In the genomic region with DNA sequence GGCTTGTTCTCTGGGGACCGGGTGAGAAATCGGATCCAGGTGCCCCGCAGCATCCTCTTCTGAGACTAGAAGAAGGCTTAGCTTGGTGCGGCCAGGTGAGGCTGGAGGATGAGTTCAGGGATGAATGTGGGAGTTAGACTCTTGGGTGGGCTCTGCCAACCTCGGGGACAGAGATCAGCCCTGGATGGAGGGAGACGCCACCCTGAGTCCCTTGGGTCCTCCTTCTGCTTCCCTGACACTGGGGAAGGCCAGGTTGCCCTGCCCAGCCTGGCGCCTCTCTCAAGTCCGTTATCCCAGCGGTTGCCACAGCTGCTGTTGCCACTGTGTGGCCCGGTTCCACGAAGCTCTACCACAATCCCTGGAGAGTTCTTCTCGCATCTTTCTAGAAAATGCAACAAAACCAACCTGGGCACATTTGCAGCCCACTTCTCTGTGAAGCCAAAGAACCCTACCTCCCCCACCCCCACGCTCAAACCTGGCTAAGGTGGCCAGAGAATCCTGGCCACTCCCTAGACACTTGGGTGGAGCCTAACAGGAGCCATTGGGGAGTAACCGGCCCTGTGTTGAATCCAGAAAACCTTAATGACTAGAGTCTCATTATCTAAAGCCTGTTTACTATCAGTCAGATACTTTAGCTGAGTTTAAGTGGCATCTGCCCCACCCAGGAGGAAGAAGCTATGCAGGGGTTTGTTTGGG, we compare ENCODE assay signal across 9 mouse cellular contexts. TPM values are rescaled to one million over a fixed set of nuclear protein-coding genes. Genes with fewer than 3 reads are reported as not detected.
A peak's percentile ranks its signal among the peaks of the same experiment; 100 is the strongest.
DNase-seq lines count a peak whose midpoint lies in the region; ATAC-seq lines count a peak whose summit lies in the region.
"Had no signal": no experiment of that assay in that cellular context is flagged by ENCODE, and none has a peak within 500 bp of the region (broad histone marks: within the 10 kb centered on the region; RNA-seq: fewer than 3 reads in every experiment).

No protein-coding gene starts in this region.

- no peak for ATAC-seq in kidney, embryonic 16.5 days (ENCODE audit: low FRiP score, low TSS enrichment)
- ATAC-seq in embryonic facial prominence, embryonic 13.5 days (ENCODE audit: insufficient number of reproducible peaks, insufficient read depth, low FRiP score, low TSS enrichment, low read depth) = no peak
- no peak for ATAC-seq in intestine, embryonic 14.5 days (replicated peaks; ENCODE audit: low FRiP score, low TSS enrichment, low read depth)
- peak; percentile 79 for ATAC-seq in neural tube, embryonic 13.5 days (ENCODE audit: low read depth)
- no peak for ATAC-seq in inflammation-experienced regulatory T-cells, adult 6 months

- H3K4me3 ChIP-seq in kidney, embryonic 16.5 days (ENCODE audit: low read length) = peak overlapping the region; percentile 53
- H3K4me3 ChIP-seq in embryonic facial prominence, embryonic 13.5 days = peak overlapping the region; percentile 53
- peak overlapping the region; percentile 39 for H3K4me3 ChIP-seq in intestine, embryonic 14.5 days (ENCODE audit: low read depth, low read length)
- peak overlapping the region; percentile 74 for H3K4me3 ChIP-seq in neural tube, embryonic 13.5 days

- H3K4me2 ChIP-seq in kidney, embryonic 16.5 days (replicated peaks; ENCODE audit: low read depth, low read length) = peak overlapping the region; percentile 74
- peak overlapping the region; percentile 91 for H3K4me2 ChIP-seq in embryonic facial prominence, embryonic 13.5 days
- H3K4me2 ChIP-seq in intestine, embryonic 14.5 days (ENCODE audit: low read length) = peak overlapping the region; percentile 61
- peak overlapping the region; percentile 81 for H3K4me2 ChIP-seq in neural tube, embryonic 13.5 days

- no peaks in the 10 kb centered on the region for H3K9me3 ChIP-seq in kidney, embryonic 16.5 days (ENCODE audit: low read length)
- no peaks in the 10 kb centered on the region for H3K9me3 ChIP-seq in embryonic facial prominence, embryonic 13.5 days
- no peaks in the 10 kb centered on the region for H3K9me3 ChIP-seq in intestine, embryonic 14.5 days (ENCODE audit: control insufficient read depth, low read length)
- no peaks in the 10 kb centered on the region for H3K9me3 ChIP-seq in neural tube, embryonic 13.5 days

- H3K36me3 ChIP-seq in kidney, embryonic 16.5 days (ENCODE audit: insufficient read depth, low read length) = no peaks in the 10 kb centered on the region
- no peaks in the 10 kb centered on the region for H3K36me3 ChIP-seq in embryonic facial prominence, embryonic 13.5 days
- H3K36me3 ChIP-seq in intestine, embryonic 14.5 days (ENCODE audit: control insufficient read depth, insufficient read depth, low read length) = no peaks in the 10 kb centered on the region
- H3K36me3 ChIP-seq in neural tube, embryonic 13.5 days = no peaks in the 10 kb centered on the region

- 8% methylated on average over 14 of the region's 14 CpGs for WGBS in kidney, embryonic 16.5 days
- 4% methylated on average over 14 of the region's 14 CpGs for WGBS in embryonic facial prominence, embryonic 13.5 days
- 6% methylated on average over 14 of the region's 14 CpGs for WGBS in intestine, embryonic 14.5 days
- WGBS in neural tube, embryonic 13.5 days = 7% methylated on average over 14 of the region's 14 CpGs

- no peak overlapping the region for H3K27ac ChIP-seq in kidney, embryonic 16.5 days (ENCODE audit: low read length)
- no peak overlapping the region for H3K27ac ChIP-seq in embryonic facial prominence, embryonic 13.5 days
- no peak overlapping the region for H3K27ac ChIP-seq in intestine, embryonic 14.5 days (ENCODE audit: low read depth)
- no peak overlapping the region for H3K27ac ChIP-seq in neural tube, embryonic 13.5 days (replicated peaks)

- H3K27me3 ChIP-seq in kidney, embryonic 16.5 days (ENCODE audit: insufficient read depth, low read length) = peaks cover 27% of the 10 kb centered on the region
- H3K27me3 ChIP-seq in embryonic facial prominence, embryonic 13.5 days = peaks cover 26% of the 10 kb centered on the region
- peaks cover 24% of the 10 kb centered on the region for H3K27me3 ChIP-seq in intestine, embryonic 14.5 days (replicated peaks; ENCODE audit: control insufficient read depth, insufficient read depth, low read length)
- peaks cover 22% of the 10 kb centered on the region for H3K27me3 ChIP-seq in neural tube, embryonic 13.5 days

- no peak for DNase-seq in kidney, postnatal 25 days
- no peak for DNase-seq in intestine, embryonic 14.5 days (ENCODE audit: low spot score)
- DNase-seq in layer of hippocampus, adult 18-20 months (ENCODE audit: low spot score in 2 of 2) = no peak
- no peak for DNase-seq in ovary, adult 18-20 months (ENCODE audit: low spot score)

- peak overlapping the region; percentile 41; the same call in 1 of the 2 replicates for H3K9ac ChIP-seq in kidney, embryonic 16.5 days (replicated peaks; ENCODE audit: low read length)
- H3K9ac ChIP-seq in embryonic facial prominence, embryonic 13.5 days = peak overlapping the region; percentile 74
- H3K9ac ChIP-seq in intestine, embryonic 14.5 days (ENCODE audit: low read length) = peak overlapping the region; percentile 20; the same call in 1 of the 2 replicates
- peak overlapping the region; percentile 84 for H3K9ac ChIP-seq in neural tube, embryonic 13.5 days

- H3K4me1 ChIP-seq in kidney, embryonic 16.5 days (ENCODE audit: insufficient read depth, low read length) = 0 out of 2 replicates have a peak, but pooled peaks cover 7% of the 10 kb centered on the region
- peaks cover 7% of the 10 kb centered on the region; the same call in 1 of the 2 replicates for H3K4me1 ChIP-seq in embryonic facial prominence, embryonic 13.5 days
- 0 out of 2 replicates have a peak, but pooled peaks cover 2% of the 10 kb centered on the region for H3K4me1 ChIP-seq in intestine, embryonic 14.5 days (replicated peaks; ENCODE audit: control insufficient read depth, insufficient read depth, low read length)
- H3K4me1 ChIP-seq in neural tube, embryonic 13.5 days (replicated peaks) = peaks cover 6% of the 10 kb centered on the region

RNA-seq across cellular contexts. Expression of a gene that starts 0.5 kb away (rescaled TPM):
- polyA plus RNA-seq in kidney, embryonic 16.5 days (2015; fragmentation: Nextera tagmentation; extraction: Ambion mirVana) = 0.14 and 0.22 TPM in 2 replicates
- 2.8 and 3.5 TPM in 2 replicates for polyA plus RNA-seq in embryonic facial prominence, embryonic 13.5 days (2015; fragmentation: Nextera tagmentation; extraction: Ambion mirVana)
- polyA plus RNA-seq in intestine, embryonic 14.5 days (2014; fragmentation: Nextera tagmentation; extraction: Ambion mirVana) = 0.58 and 0.75 TPM in 2 replicates
- 12.9 and 15.9 TPM in 2 replicates for polyA plus RNA-seq in neural tube, embryonic 13.5 days (2015; fragmentation: Nextera tagmentation; extraction: Ambion mirVana)
- total RNA-seq in layer of hippocampus, adult 18-20 months (2021) = 1 to 10 TPM; 7.9 to 8.1 TPM
- 1 to 10 TPM in 1 of 3 experiments, under 1 TPM in 1, not detected in 1; 0.71 to 7.2 TPM for polyA plus RNA-seq in inflammation-experienced regulatory T-cells, adult 6 months (2017; shearing (Covaris generic))

RNA-seq across cellular contexts. Expression of a gene that starts 41.9 kb away (rescaled TPM):
- polyA plus RNA-seq in kidney, embryonic 16.5 days (2015; fragmentation: Nextera tagmentation; extraction: Ambion mirVana) = not detected in 2 replicates
- not detected in 2 replicates for polyA plus RNA-seq in embryonic facial prominence, embryonic 13.5 days (2015; fragmentation: Nextera tagmentation; extraction: Ambion mirVana)
- polyA plus RNA-seq in intestine, embryonic 14.5 days (2014; fragmentation: Nextera tagmentation; extraction: Ambion mirVana) = not detected in 2 replicates
- polyA plus RNA-seq in neural tube, embryonic 13.5 days (2015; fragmentation: Nextera tagmentation; extraction: Ambion mirVana) = not detected in 2 replicates
- total RNA-seq in layer of hippocampus, adult 18-20 months (2021) = not detected
- polyA plus RNA-seq in inflammation-experienced regulatory T-cells, adult 6 months (2017; shearing (Covaris generic)) = not detected
- polyA plus RNA-seq: frontal cortex, adult 2 months had no signal

RNA-seq across cellular contexts. Expression of a gene that starts 57.9 kb away (rescaled TPM):
- 15.4 and 16.0 TPM in 2 replicates for polyA plus RNA-seq in kidney, embryonic 16.5 days (2015; fragmentation: Nextera tagmentation; extraction: Ambion mirVana)
- polyA plus RNA-seq in embryonic facial prominence, embryonic 13.5 days (2015; fragmentation: Nextera tagmentation; extraction: Ambion mirVana) = 20.3 and 22.3 TPM in 2 replicates
- 13.5 and 15.6 TPM in 2 replicates for polyA plus RNA-seq in intestine, embryonic 14.5 days (2014; fragmentation: Nextera tagmentation; extraction: Ambion mirVana)
- 19.6 and 22.2 TPM in 2 replicates for polyA plus RNA-seq in neural tube, embryonic 13.5 days (2015; fragmentation: Nextera tagmentation; extraction: Ambion mirVana)
- 10 to 100 TPM; 13.7 to 13.9 TPM for total RNA-seq in layer of hippocampus, adult 18-20 months (2021)
- polyA plus RNA-seq in inflammation-experienced regulatory T-cells, adult 6 months (2017; shearing (Covaris generic)) = 10 to 100 TPM in 2 of 3 experiments, 1 to 10 TPM in 1; 9.0 to 10.7 (median 10.4) TPM

Comparison
In these comparisons a context has a peak if more than half of its experiments do, and no peak if none do; other contexts are left out.
1. H3K9ac ChIP-seq: peak in every context shown above with its lines; median percentile 84 in neural tube, embryonic 13.5 days; 74 in embryonic facial prominence, embryonic 13.5 days; 41 in kidney, embryonic 16.5 days; 20 in intestine, embryonic 14.5 days.